ENCODE assay signal across 9 mouse cellular contexts in genomic region chr2:25639890-25640289, GRCm38 (mm10). TPM values are rescaled to one million over a fixed set of nuclear protein-coding genes. Genes with fewer than 3 reads are reported as not detected.
A peak's percentile ranks its signal among the peaks of the same experiment; 100 is the strongest.
DNase-seq lines count a peak whose midpoint lies in the region.
"Had no signal": no experiment of that assay in that cellular context is flagged by ENCODE, and none has a peak within 500 bp of the region (broad histone marks: within the 10 kb centered on the region; RNA-seq: fewer than 3 reads in every experiment).

No protein-coding gene starts in this region.

- peak; percentile 61 for DNase-seq in gastrocnemius, postnatal 10 days
- DNase-seq in gastrocnemius, adult 8-10 months (ENCODE audit: low spot score in 2 of 2) = no peak
- DNase-seq in lung, adult 18-20 months = peak; percentile 14 to 15
- no peak for DNase-seq in lung, postnatal 25 days (ENCODE audit: low spot score)
- peak; percentile 18 for DNase-seq in MN1 (ENCODE audit: low spot score)
- DNase-seq in embryo, embryonic 11.5 days (ENCODE audit: low read depth, low spot score) = peak; percentile 39
- peak; percentile 54 for DNase-seq in naive thymus-derived CD4-positive, alpha-beta T cell, adult 2 months (ENCODE audit: low read depth)
- DNase-seq in gastrocnemius, postnatal 25 days = no peak

RNA-seq across cellular contexts. Expression of gene Fcna, which starts 12.1 kb away (rescaled TPM):
- total RNA-seq in gastrocnemius, postnatal 10 days (2021) = 1 to 10 TPM; 5.6 to 6.5 TPM
- 1 to 10 TPM in 3 of 4 experiments, under 1 TPM in 1; 0.41 to 4.2 (median 1.9) TPM for total RNA-seq in gastrocnemius, adult 8-10 months (2022)
- total RNA-seq in gastrocnemius, postnatal 25 days (2021) = 1 to 10 TPM; 3.9 to 8.5 TPM

RNA-seq across cellular contexts. Expression of gene Lcn8, which starts 13.0 kb away (rescaled TPM):
- total RNA-seq in gastrocnemius, postnatal 10 days (2021) = 10 to 100 TPM; 27.7 to 36.4 TPM
- 1 to 10 TPM; 3.5 to 8.6 (median 5.2) TPM for total RNA-seq in gastrocnemius, adult 8-10 months (2022)
- total RNA-seq in gastrocnemius, postnatal 25 days (2021) = 10 to 100 TPM in 1 of 2 experiments, 1 to 10 TPM in 1; 5.7 to 20.3 TPM
- total RNA-seq: layer of hippocampus, adult 18-20 months had no signal

RNA-seq across cellular contexts. Expression of gene Lcn5, which starts 17.9 kb away (rescaled TPM):
- total RNA-seq in gastrocnemius, postnatal 10 days (2021) = not detected
- total RNA-seq in gastrocnemius, adult 8-10 months (2022) = not detected
- not detected for total RNA-seq in gastrocnemius, postnatal 25 days (2021)
- total RNA-seq: layer of hippocampus, adult 18-20 months had no signal

RNA-seq across cellular contexts. Expression of gene Tmem141, which starts 18.1 kb away (rescaled TPM):
- total RNA-seq in gastrocnemius, postnatal 10 days (2021) = 10 to 100 TPM; 12.2 to 13.9 TPM
- 10 to 100 TPM; 14.9 to 22.8 (median 17.3) TPM for total RNA-seq in gastrocnemius, adult 8-10 months (2022)
- 10 to 100 TPM; 15.2 to 16.4 TPM for total RNA-seq in gastrocnemius, postnatal 25 days (2021)

RNA-seq across cellular contexts. Expression of gene Ccdc183, which starts 22.4 kb away (rescaled TPM):
- not detected for total RNA-seq in gastrocnemius, postnatal 10 days (2021)
- not detected for total RNA-seq in gastrocnemius, adult 8-10 months (2022)
- not detected for total RNA-seq in gastrocnemius, postnatal 25 days (2021)
- total RNA-seq: layer of hippocampus, adult 18-20 months had no signal

Comparison
In these comparisons a context has a peak if more than half of its experiments do, and no peak if none do; other contexts are left out.
1. DNase-seq: peak in gastrocnemius, postnatal 10 days (single experiment), lung, adult 18-20 months (2 of 2), MN1 (single experiment), embryo, embryonic 11.5 days (single experiment) and naive thymus-derived CD4-positive, alpha-beta T cell, adult 2 months (single experiment); none in gastrocnemius, adult 8-10 months (0 of 2), lung, postnatal 25 days (single experiment) and gastrocnemius, postnatal 25 days (single experiment).